Mouse (Mus musculus): ENCODE measurements around the gene Trp53inp2.
A peak's percentile ranks its signal among the peaks of the same experiment; 100 is the strongest.

Gene Trp53inp2

DNA sequence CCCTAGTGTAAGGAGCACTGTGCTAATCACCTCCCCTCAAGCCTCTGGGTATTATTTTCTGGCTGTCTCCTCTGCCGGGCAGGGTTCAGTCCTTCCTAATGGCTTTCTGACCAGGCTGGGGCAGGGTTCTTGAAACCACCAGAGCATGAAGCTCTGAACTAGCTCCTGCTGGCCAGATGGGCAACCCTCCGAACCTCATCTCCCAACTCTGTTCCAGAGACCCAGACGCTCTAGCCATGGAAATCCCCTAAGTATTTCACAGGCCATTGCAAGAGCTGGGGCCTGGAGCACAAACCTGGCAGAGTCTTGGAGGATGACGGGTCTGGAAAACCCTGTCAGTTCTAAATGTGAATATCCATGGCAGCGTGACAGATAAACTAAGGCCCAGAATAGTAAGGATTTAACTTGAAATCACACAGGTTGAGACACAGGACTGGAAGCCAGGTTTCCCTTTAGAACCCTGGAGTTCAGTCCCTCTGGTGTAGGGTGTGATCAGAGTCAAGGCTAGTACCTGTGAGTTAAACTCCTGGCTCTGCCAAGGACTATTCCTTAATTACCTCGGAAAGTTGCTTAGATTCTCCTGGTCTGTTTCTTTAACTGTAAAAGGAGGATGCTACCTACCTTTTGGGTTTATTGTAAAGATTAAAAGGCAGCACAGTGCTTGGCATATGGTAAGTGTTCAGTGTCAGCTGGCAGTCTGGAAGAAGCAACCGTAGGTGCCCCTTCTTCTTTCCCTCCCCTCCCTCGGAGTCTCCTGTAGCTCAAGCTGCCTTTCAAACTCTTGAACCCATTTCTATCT, at the start of gene Trp53inp2:
Gene Trp53inp2 (plus strand): TSS at position 799 of the 799 bp plus-strand sequence.
- DNase-seq (ENCODE audit: extremely low read depth, low read depth, low spot score) = no peak

DNA sequence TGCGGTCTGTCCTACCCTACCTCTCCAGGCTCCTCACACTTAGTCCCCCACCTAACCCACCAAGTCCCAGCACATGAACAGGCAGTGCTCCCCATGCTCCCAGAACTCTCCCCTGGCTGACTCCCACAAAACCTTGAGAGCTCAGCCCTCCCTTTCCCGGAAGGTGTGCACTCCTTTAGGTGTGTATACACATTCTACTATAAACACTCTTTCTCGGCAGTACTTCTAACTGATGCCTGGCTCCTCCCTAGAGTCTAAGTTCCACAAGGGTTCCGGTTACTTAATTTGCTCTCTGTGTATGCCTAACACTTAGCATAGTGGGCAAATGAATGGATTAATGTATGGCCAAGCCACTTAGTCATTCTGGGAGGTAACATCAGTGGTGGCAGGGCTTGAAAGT, 49.5 kb upstream of the Trp53inp2 start:
- DNase-seq (ENCODE audit: extremely low read depth, low read depth, low spot score) = no peak

DNA sequence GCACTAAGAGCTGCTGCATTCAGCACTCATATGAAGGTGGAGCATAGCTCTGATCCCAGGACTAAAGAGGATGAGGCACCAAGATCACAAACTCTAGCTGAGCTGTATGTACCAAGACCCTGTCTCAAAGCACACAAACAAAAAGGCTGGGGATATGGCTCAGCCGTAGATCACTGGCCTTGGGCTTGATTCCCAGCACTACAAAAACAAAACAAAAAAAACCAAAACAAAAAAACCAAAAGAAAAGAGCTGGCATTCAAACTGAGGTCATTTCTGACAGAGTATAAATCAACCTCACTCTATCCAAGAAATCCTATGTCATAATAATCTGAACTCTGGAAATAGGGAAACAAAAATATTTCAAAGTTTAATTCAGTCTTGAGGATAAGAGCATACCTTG, 47.4 kb upstream of the Trp53inp2 start:
- no peak for DNase-seq (ENCODE audit: extremely low read depth, low read depth, low spot score)

DNA sequence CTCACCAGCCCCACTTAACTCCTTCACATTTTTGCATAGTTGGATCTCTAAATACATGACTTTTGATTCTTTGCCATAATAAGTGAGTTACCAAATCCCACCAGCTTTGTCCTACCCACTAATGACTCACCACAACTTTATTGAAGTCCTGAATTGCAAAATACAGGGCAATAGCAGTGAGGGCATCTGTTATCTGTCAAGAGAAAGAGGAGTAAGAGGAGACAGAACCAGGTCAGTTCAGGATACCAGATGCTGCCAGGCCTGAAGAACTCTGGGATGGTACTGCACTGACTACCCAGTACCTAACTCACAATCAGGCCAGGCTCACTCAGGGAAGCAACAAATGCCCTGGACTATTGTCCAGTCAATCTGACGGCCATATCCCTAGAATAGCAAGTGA, 45.6 kb upstream of the Trp53inp2 start:
- DNase-seq (ENCODE audit: extremely low read depth, low read depth, low spot score) = no peak

DNA sequence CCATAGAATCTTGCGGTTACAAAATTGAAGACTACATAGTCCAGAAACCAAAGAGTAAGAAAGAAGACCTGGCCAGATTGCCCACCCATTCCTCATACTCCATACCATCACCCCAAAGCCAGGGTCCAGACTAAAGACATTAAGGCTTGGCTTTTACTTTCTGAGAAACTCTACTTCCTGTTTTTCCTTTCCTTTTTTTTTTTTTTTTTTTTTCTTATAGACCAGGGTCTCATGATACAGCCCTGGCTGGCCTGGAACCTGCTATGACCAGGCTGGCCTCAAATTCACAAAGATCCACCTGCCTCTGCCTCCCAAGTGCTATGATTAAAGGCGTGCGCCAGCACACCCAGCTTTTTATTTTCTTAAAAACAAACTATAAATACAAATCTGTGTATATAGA, 44.6 kb upstream of the Trp53inp2 start:
- DNase-seq (ENCODE audit: extremely low read depth, low read depth, low spot score) = no peak

DNA sequence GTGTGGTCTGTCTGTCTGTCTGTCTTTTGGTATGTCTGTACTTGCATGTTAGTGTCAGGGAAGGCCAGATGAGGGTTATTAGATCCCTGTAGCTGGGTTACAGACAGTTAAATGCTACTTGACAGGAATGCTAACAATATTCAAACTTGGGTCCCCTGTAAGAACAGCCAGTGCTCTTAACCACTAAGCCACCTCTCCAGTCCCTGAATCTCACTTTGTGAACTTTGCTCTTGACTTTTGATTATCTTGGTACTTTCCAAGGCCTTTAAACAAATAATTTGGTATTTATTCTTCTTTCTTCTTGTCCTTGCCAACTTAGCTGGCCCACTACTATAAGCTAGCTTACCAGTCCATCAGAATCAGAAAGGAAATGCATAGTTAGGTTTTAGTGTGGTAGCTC, 40.7 kb upstream of the Trp53inp2 start:
- no peak for DNase-seq (ENCODE audit: extremely low read depth, low read depth, low spot score)

DNA sequence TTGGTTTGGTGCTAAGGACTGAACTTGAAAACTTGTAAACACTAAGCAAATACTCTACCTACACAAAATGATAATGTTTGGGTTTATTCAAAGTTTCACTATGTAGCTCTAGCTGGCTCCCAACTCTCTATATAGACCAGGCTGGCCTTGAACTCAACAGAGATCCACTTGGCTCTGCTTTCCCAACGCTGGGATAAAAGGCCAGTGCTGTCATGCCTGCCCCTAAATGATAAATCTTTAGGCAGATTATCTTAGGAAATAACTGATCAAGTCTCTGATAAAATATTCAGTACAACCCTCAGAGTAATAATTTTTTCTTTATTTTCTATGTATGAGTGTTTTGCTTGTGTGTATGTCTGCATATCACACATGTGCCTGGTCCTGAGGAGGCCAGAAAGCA, 34.2 kb upstream of the Trp53inp2 start:
- DNase-seq (ENCODE audit: extremely low read depth, low read depth, low spot score) = no peak

DNA sequence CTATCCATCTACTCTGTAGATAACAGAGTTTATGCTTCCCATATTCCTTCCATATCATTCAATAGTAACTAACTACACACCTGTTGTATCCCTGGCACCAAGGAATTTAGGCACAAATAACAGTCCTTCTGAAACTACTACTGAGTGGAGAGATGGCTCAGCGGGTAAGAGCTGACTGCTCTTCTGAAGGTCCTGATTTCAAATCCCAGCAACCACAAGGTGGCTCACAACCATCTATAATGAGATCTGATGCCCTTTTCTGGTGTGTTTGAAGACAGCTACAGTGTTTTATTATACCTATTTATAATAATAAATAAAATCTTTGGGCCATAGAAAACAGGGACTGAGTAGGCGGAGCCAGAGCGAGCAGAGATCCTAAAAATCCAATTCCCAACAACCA, 26.5 kb upstream of the Trp53inp2 start:
- no peak for DNase-seq (ENCODE audit: extremely low read depth, low read depth, low spot score)

DNA sequence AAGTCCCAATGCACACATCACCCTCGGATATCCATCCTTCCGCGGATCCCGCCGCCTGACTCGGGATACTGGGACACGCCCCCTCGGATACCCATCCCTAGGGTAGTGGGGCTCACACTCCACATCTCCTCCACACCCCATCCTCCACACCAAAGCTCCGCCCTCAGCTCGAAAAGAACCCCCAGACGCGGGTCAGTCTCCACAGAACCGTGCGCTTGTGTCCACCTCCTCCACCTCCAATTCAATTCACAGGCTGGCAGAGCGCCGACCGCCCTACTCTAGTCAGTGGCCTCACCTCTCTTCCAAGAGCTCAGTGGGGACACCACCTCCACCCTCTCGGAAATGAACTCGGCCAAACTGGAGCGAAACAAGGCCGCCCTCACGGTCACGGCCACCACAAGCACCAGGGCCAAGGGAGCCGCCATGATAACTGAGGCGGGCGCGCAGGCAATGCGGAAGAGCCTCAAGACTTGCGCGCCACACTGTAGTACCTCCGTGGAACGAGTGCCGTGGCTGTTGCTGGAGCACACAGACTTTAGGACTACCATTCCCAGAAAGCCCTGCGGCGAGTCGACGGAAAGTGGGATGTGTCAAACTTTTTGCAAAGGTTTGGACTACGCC, 23.8 kb upstream of the Trp53inp2 start, which contains the start of gene Pigu:
Gene Pigu (minus strand): TSS at position 460 of the 621 bp plus-strand sequence.
- DNase-seq (ENCODE audit: extremely low read depth, low read depth, low spot score) = peak; percentile 87

DNA sequence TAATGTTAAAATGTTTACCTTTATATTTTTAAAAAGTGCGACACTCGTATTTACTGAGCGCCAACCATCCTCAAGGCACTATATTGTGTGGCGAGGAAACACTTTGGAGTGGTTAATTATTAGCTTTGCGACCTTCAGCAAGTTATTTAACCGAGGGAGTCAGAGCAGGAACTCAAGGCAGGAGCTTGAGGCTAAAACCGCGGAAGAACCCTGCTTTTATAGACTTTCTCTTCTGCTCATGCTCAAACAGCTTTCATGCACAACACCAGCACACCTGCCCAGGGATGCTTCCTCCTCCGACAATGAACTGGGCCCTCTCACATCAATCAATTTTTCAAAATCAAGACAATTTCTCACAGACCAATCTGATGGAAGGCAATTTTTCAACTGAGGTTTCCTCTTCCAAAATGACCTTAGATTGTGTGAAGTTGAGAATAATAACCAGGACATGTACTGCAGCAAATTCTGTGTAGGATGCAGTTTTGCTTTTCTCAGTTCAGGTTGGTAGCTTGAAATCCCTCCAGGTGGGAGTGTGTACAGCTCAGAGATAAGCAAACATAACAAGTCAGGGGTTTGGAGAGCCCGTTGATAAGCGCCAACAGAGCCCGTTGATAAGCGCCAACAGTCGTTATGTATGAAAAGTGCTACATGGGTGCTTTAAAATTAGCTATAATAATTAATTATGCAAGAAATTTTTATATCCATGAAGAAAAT, 23.0 kb upstream of the Trp53inp2 start:
- no peak for DNase-seq (ENCODE audit: extremely low read depth, low read depth, low spot score)

DNA sequence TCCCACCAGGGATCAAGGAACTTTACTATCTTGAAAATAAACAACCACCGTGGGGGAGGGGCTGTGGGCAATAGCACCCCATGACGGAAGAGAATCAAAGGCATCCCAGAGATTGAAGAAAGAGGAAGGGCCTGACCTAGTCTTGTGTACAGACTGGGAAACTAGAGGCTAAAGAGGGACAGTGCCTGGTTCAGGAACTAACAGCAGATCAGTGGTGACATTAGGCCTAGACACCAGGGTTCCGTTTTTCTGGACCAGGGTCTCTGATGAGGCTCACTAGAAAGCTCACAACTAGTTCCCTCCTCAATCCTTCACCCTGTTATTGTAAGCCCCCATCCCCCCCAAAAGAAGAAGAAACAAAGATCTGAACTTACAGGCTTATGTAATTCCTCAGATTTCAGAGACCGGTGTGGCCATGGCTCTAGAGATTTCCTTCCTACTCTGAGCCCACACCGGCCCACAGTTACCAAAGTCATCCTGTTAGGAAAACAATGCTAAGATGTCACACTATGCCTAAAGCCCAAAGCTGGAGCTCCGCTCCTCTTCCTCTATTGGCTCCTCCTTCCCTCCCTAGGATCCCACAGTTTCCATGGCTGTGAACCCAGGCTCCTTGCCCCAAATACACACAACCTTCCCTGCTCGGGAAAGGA, 13.1 kb upstream of the Trp53inp2 start:
- DNase-seq (ENCODE audit: extremely low read depth, low read depth, low spot score) = no peak

DNA sequence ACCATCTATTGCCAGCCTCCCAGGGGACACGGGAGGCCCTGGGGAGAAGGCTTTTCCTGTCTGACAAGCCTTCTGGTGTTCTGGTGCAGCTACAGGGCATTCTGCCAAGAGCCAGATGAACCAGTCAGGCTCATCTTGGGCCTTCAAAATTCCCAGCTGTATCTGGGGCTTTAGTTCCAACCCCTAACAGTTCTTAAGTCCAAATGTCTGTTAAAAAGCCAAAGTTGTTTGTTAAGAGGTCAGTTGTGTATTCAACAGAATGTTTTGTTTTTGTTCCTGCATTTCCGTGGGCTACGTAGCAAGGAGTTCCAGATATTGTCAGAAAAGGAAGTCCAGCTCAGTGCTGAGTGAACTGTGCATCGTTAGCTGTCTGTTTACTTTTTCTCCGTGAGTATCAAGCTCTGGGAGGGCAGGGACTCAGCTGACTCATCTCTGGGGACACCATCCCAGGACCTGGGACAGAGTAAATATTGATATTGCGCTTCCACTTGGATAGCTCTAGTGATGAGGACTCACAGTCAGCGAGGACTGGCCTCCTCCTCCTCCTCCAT, 11.5 kb upstream of the Trp53inp2 start:
- DNase-seq (ENCODE audit: extremely low read depth, low read depth, low spot score) = no peak

DNA sequence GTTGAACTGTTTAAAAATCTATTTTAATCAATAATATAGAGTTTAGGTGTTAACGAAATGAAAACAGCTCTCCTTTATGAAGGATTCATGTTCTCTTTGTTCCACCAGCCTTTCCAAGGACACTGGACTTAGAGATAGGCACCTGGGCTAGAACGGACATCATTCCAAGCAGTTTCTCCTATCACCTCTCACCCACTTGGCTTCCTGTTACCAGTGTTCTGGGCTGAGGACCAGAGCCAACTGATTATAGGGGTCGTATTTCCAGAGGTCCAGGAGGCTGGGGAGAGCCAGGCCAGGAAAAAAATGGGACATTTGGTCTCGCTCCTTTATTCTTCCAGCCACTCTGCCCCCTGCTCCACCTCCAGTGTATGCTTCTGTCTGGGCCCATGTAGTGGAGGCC, 8.4 kb upstream of the Trp53inp2 start:
- no peak for DNase-seq (ENCODE audit: extremely low read depth, low read depth, low spot score)

DNA sequence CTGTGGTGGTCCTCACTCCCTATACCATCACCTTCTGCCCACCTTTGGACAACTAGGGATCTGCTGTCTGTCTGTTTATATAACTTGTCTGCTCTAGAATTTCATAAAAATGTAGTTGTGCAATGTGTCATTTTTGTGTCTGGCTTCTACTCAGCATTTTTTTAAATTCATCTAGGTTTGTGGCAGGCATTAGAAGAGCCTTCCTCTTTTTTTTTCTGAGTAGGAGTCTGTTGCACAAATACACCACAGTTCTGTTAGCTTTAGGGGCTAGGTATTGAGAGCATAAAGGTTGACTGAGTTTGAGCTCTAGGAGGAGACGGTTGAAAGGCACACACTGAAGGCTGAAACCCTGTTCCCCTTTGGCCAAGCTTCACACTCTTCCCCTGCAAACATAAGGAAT, 7.6 kb upstream of the Trp53inp2 start:
- no peak for DNase-seq (ENCODE audit: extremely low read depth, low read depth, low spot score)

DNA sequence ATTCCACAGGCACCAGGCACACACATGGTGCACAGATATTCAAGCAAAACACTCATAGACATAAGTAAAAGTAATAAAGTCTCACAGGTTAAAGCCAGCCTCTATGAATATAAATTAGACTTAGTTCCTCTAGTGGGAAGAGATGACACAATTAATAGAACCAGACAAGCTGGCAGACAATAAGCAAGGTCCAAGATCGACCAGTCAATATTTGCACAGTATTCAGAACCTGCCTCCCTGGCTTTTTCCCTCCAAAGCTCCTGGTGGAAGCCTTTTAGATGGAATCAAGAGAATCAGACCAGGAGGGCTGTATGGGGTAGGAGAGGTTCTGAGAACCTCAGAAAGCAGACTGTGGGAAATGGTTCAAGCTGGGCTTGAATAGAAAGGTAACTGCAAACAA, 7.0 kb upstream of the Trp53inp2 start:
- DNase-seq (ENCODE audit: extremely low read depth, low read depth, low spot score) = no peak

DNA sequence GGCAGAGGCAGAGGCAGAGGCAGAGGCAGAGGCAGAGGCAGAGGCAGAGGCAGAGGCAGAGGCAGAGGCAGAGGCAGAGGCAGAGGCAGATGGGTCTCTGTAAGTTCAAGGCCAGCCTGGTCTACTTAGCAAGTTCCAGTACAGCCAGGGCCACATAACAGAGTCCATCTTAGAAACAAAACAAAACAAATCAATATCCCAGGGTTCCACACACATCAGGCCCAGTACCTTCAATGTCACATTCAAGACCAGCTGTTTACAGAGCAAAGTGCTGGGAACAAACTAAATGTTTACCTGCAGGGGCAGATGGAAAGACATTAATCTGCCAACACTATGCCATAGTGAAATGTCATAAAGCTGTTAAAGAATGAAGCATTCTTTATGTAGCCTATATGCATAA, 6.3 kb upstream of the Trp53inp2 start:
- no peak for DNase-seq (ENCODE audit: extremely low read depth, low read depth, low spot score)

DNA sequence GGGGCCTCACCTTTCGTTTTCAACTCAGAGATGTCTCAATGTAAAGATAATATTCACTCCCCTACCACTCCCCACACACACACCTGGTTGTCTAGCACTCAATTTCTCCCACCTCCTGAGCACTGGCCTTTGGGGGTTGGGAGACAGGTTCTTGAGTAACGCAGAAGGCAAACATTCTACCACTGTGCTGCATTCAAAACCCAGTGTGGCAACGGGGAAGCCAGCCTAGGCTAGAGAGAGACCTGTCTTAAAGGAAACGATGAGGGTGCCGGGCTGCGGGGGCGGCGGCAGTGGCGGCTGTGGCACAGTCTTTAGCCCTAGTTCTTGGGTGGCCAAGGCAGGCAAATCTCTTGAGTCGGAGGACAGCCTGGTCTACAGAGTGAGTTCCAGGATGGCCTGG, 4.7 kb upstream of the Trp53inp2 start:
- DNase-seq (ENCODE audit: extremely low read depth, low read depth, low spot score) = no peak

DNA sequence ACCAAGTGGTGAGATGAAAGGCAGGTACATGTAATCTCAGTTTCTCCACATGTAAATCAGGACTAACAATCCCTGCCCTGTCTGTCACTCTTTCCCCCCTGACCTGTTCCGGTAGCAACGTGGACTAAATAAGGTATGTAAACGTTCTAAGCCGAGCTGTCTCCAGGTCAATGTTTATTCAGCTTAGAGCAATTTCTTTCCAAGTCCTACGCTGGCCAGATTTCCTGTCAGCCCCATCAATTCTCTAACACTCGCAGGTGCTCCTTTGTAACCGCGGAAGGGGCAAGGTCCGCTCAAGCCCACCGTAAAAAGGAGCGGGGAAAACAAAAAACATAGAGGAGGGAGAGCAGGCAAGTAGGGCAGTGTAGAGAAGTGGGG, 190 bp downstream of the Trp53inp2 start:
- no peak for DNase-seq (ENCODE audit: extremely low read depth, low read depth, low spot score)

DNA sequence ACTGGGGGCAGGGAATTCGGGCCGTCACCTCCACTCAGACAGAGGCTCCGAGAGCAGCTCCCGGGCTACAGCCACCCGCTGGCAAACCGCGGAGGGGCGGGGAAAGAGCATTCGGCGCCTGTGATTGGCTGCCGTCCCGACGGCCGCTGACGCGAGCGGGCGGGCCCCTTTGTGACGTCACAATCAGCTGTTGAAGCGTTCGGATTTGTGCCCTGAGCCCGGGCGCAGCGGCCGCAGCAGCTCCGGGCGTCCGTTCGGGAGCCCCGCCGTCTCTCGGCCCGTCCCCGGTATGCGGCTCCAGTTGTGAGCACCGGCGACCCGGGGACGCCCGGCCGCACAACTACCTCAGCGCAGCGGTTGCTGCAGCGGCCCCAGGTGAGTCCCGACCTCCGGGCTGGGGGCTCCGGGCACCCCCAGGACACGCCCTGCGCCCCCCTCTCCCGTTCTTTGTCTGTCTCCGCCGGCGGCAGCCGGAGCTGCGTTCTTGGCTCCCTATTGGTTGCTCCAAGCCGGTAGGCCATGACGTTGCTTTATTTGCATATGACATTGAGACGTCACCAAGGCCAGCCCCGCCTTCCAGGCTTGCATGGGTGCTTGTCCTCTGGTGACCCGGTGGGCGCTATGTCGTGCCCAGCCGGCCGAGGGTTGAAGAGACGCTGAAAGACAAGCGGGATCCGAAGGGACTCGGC, 928 bp downstream of the Trp53inp2 start:
- no peak for DNase-seq (ENCODE audit: extremely low read depth, low read depth, low spot score)

DNA sequence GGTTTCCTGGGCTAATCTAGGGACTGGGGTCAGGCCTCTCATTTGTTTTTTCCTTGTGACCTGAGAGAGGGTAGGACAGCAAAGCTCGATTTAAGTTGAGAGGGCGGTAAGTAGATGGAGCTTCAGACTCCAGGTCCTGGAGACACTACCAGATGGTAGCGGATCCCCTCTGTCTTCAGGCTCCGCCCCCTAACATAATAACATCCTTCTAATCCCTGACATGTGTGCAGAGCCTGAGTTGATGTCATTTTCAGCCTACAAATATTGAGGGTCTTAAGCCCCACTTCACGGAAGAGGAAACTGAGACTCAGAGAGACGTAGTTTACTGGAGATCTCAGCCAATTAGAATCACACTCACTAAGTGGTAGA, 1.5 kb downstream of the Trp53inp2 start:
- no peak for DNase-seq (ENCODE audit: extremely low read depth, low read depth, low spot score)

Data from fat pad, adult 2 months (tissue).